Mouse (Mus musculus) granulocyte monocyte progenitor cell, adult 5-6 weeks (primary cell): ENCODE data around the gene Vdr. TPM values are rescaled to one million over a fixed set of nuclear protein-coding genes. Genes with fewer than 3 reads are reported as not detected.

ENCODE experiments used
- ATAC-seq: replicated peaks from 2 replicates; pipeline ENCODE4 v1.8.0; 2016; ENCODE audit warnings: mild to moderate bottlenecking, moderate TSS enrichment, inconsistent platforms; ENCODE audit not compliant: poor library complexity, severe bottlenecking
- total RNA-seq, 2 experiments: library from RNA; stranded (forward) in 1 of 2; stranded (reverse) in 1 of 2; fragments of 200-712, 200-1000 nt in 1 of 2; fragments of >200 nt in 1 of 2; fragmentation: Nextera tagmentation in 1 of 2; gene quantifications; 2 replicates each; pipeline ENCODE4 v1.2.3; 2014 to 2017

Vdr gene
- total RNA-seq (2014; fragmentation: Nextera tagmentation) (12.9 and 25.6 TPM in 2 replicates), total RNA-seq (2017) (2.3 and 2.5 TPM in 2 replicates)

- no peak for ATAC-seq
Observed at GRCm38 (mm10) chr15:97910530-97910929, at the start of gene Vdr. Gene Vdr (minus strand): TSS chr15:97910630.

GRCm38 (mm10) chr15:97956416-97956815 lies 46.0 kb upstream of the Vdr start:
- ATAC-seq = no peak

DNA sequence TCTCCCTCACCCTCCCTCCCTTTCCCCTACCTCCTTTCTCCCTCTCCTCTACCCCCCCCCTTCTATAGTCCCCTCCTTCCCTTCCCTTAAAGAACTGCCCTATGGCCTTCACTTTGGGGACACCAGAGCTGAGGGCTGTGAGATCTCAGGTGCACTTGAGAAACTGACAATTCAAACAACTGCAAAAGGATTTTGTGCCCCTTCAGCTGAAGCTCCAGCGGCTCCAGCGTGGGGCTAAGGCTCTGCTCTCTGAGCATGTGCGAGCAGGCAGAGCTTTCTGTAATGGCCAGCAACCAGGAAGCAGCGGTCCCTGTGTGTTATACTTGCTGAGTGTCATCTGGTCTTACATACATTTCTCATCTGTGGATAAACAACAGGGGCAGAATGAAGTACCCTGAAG lies 45.3 kb upstream of the Vdr start:
- no peak for ATAC-seq

GRCm38 (mm10) chr15:97955286-97955685 lies 44.9 kb upstream of the Vdr start:
- no peak for ATAC-seq

GRCm38 (mm10) chr15:97954671-97955070 lies 44.2 kb upstream of the Vdr start:
- ATAC-seq = no peak

DNA sequence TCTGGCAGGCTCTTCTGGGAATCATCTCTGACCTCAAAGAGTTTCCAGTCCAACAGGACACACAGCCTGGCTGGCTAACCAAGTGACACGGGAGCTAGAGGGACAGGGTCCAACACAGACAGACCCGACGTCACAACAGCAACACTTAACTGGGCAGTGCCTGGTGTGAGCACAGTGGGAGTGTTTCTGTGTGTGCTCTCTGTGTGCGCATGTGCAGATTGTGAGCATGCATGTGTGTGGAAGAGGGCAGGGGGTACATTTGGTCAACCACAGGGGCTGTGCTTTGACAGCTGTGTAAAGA lies 42.4 kb upstream of the Vdr start:
- ATAC-seq = 0 out of 2 replicates have a peak, but pooled peaks have one; percentile 1

DNA sequence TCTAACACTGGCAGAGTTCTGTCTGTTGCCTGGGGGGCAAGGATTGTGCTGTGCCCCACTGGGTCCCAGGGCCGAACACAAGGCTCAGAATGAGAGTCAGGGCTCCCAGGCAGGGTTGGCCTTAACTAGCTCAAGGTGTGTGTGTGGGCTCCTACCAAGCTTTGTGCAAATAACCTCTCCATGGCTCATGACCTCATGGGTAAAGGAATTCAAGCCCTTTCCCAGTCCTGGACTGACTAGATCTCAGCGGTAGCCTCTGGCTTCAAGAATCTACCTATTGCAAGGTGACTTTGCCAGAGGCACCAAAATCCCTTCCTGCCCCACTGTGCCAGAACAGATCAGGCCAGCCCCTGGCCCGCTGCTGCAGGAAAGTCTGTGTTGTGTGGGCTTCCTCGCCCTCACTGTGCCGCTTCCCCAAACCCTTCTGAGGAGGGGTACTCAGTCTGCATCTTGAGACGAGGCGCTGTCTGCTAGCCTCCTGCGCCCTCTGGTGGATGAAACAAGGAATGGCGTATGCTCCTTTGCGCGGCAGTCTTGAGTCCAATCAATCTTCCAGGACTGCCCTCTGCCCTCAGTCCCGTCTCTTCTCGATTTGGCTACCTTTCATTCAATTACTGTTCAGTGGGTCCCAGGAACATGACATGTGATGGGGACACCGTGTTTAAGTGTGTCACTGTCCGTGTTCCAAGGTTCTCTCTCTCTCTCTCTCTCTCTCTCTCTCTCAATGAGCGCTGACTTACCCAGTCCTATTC lies 41.9 kb upstream of the Vdr start:
- ATAC-seq = peak; percentile 69

DNA sequence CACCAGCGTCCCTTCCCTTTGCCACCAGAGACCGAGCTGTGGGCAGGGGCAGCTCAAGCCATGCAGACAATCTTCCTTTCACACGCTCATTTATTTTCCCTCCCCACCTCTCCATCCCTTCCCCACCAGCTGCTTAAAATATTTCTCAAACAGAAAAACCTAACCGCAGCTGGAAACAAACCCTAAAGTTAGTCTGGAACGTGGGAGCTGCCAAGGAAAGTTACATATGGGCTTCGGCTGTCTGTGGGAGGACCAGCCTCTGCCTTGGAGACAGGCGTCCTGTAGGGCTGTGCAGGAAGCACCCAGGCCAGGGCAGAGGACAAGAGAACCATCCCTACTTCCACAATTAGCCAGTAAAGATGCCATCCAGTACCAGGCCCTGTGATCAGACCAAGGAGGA lies 39.8 kb upstream of the Vdr start:
- ATAC-seq = no peak

DNA sequence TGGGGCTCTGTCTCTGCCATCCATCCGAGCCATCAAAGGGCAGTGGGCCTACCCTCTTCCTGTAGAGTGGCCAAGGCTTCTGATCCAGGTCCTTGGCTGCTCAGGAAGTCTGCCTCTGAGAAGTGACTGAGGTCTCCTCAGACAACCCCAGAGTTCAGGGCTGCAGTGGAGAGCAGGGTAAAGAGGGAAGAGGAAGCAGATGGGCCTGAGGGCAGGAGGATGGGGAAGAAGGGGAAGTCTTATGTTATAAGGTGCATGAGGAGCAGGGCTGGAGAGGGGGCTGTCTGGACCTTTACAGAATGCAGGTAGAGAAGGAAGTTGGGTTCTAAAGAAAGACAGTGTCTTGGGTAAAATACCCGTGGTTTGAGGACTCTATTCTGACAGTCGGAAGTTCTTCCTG lies 39.3 kb upstream of the Vdr start:
- peak; percentile 75 for ATAC-seq

DNA sequence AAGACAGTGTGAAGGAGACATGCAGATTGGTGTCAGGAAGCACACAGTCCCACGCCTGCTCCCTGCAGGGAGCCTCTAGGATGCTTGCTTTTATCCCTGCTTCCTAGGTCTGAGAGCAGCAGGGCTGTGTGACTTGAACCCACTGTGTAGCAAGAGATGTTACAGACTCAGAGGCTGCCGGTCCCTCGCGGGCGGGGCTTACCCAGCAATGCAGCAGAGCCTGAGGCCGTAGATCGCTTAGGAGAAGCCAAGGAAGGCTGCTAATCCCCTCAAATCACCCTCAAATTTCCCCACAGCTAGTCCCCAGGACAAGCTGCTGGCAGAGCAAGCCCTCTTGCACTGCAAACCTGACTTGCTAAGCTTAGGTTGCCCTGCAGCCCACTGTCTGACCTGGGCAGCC lies 38.3 kb upstream of the Vdr start:
- ATAC-seq = no peak

- ATAC-seq = no peak
Observed at GRCm38 (mm10) chr15:97945656-97946315, 35.4 kb upstream of the Vdr start.

GRCm38 (mm10) chr15:97944919-97945574 lies 34.6 kb upstream of the Vdr start:
- ATAC-seq = no peak

DNA sequence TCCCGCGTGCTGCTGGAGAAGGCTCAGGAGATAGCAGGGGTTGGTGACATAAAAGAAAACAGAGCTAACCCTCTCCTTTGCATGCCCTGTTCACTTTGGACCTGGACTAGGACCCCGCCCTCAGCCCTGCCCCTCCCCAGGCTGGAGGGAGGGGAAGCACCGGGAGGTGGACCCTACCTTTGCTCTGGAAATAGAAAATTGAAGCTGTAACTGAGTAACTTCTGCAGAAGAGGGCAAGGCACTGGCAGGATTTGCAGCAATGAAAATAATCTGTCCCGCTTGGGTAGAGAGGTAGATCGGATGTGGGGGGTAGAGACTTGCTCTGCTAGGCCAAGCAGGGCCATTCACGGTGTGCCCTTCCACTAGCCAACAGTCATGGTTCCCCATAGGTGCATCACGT lies 32.9 kb upstream of the Vdr start:
- ATAC-seq = no peak

DNA sequence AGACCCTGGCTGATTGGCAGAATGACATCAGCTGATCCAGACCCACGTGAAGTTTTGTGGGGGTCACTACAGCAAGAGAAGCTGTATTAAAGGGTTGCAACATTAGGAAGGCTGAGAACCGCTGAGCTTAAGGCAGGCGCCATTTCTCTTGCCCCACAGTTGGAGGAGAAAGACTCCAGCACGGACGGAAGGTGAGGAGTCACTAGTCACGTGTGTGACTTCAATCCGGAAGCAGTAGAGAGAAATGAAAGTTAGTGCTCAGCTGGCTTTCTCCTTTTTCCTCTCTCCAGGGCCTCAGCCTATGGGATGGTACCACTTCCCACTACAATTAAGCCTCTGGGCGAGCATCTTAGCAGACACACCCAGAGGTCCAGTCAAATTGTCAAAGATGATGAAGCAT lies 32.1 kb upstream of the Vdr start:
- ATAC-seq = peak; percentile 61

- ATAC-seq = peak; percentile 40; the same call in 1 of the 2 replicates
Observed at GRCm38 (mm10) chr15:97941306-97941705, 30.9 kb upstream of the Vdr start.

GRCm38 (mm10) chr15:97940088-97940487 lies 29.7 kb upstream of the Vdr start:
- ATAC-seq = no peak

GRCm38 (mm10) chr15:97938580-97938979 lies 28.1 kb upstream of the Vdr start:
- no peak for ATAC-seq

- no peak for ATAC-seq
Observed at GRCm38 (mm10) chr15:97932441-97932840, 22.0 kb upstream of the Vdr start.

GRCm38 (mm10) chr15:97929259-97929824 lies 18.9 kb upstream of the Vdr start:
- no peak for ATAC-seq

DNA sequence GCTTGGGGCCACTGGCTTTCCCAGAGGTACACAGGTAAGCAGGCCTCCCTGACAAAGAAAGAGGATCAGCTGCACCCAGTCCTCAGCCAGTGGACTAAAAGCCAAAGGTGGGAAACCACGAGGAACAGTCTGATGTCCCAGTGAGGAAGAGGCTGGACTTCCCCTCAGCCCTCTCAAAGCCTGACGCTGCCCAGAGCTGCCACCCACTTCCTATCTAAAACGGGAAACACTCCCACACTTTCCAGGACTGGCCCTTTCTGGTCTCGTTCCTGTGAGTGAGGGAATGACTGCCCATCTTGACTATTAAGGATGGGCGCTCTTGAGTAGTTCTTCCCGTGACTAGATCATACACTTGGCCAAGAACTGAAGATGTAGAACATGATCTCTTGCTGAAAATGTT lies 17.4 kb upstream of the Vdr start:
- ATAC-seq = peak; percentile 89

DNA sequence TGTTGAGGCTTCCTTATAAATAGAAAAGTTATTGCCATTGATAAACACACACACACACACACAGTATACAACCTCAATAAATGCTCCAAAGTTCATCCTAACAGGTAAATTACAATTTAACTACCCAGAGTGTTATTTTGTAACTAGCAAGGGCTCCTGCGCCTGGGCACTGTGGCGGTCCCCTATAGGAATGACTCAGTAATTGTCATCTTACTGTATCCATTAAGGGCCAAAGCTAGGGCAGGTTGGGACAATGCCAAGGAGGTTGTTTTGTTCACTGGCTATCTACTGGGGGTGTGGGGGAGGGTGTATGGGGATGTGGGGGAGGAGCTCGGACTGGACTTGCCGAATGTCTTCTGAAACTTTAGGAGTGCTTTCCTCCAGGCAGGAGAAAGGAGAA lies 16.6 kb upstream of the Vdr start:
- ATAC-seq = no peak
